Mouse (Mus musculus) splenic B cell, adult 2 months (primary cell): ENCODE data around the gene Rufy1.
"Not testable (repeated sequence)": the region's sequence is repeated elsewhere in the genome, so short reads cannot be mapped to it uniquely, and the experiment has no call there.

Experiments used
- DNase-seq: peaks from one replicate; pipeline ENCODE4 v3.0.0-alpha.2; 2011; ENCODE audit warnings: low read depth, low spot score
- H3K27me3 ChIP-seq: 2 replicates; pipeline ENCODE4 v1.6.1; 2012; ENCODE audit warnings: mild to moderate bottlenecking, low read length, moderate library complexity, mixed read lengths; ENCODE audit not compliant: control insufficient read depth, poor library complexity, insufficient read depth, severe bottlenecking
- H3K36me3 ChIP-seq: 2 replicates; pipeline ENCODE4 v1.6.1; 2012; ENCODE audit warnings: mild to moderate bottlenecking, low read length, moderate library complexity, mixed read lengths; ENCODE audit not compliant: control insufficient read depth, poor library complexity, insufficient read depth, severe bottlenecking

Rufy1 gene

GRCm38 (mm10) chr11:50430277-50431133 lies at the start of gene Rufy1:
Gene Rufy1, minus strand, starts transcription at chr11:50431125.
- H3K36me3 ChIP-seq: no peaks in the 10 kb centered on the region
- no peaks in the 10 kb centered on the region for H3K27me3 ChIP-seq
- peak; percentile 85 for DNase-seq

GRCm38 (mm10) chr11:50478072-50478471 lies 47.1 kb upstream of the Rufy1 start:
- DNase-seq: no peak
- no peaks in the 10 kb centered on the region for H3K36me3 ChIP-seq
- no peaks in the 10 kb centered on the region for H3K27me3 ChIP-seq

- no peaks in the 10 kb centered on the region for H3K27me3 ChIP-seq
- no peak for DNase-seq
- no peaks in the 10 kb centered on the region for H3K36me3 ChIP-seq
Observed at GRCm38 (mm10) chr11:50477486-50478070, 46.7 kb upstream of the Rufy1 start.

- Histone ChIP-seq H3K36me3 (no peaks in the 10 kb centered on the region), H3K27me3 (no peaks in the 10 kb centered on the region)
- no peak for DNase-seq
Observed at GRCm38 (mm10) chr11:50476971-50477370, 46.0 kb upstream of the Rufy1 start.

- H3K36me3 ChIP-seq: no peaks in the 10 kb centered on the region
- peak; percentile 59 for DNase-seq
- no peaks in the 10 kb centered on the region for H3K27me3 ChIP-seq
Observed at GRCm38 (mm10) chr11:50473933-50474332, 43.0 kb upstream of the Rufy1 start.

GRCm38 (mm10) chr11:50472161-50472939 lies 41.4 kb upstream of the Rufy1 start:
- H3K36me3 ChIP-seq: no peaks in the 10 kb centered on the region
- DNase-seq: no peak
- H3K27me3 ChIP-seq: no peaks in the 10 kb centered on the region

GRCm38 (mm10) chr11:50461481-50461880 lies 30.6 kb upstream of the Rufy1 start:
- no peak for DNase-seq
- H3K27me3 ChIP-seq: no peaks in the 10 kb centered on the region

GRCm38 (mm10) chr11:50459250-50459649 lies 28.3 kb upstream of the Rufy1 start:
- no peak for DNase-seq
- no peaks in the 10 kb centered on the region for H3K27me3 ChIP-seq
- no peaks in the 10 kb centered on the region for H3K36me3 ChIP-seq

More at GRCm38 (mm10) chr11:50461481-50461880, 30.6 kb upstream of the Rufy1 start:
- H3K36me3 ChIP-seq: no peaks in the 10 kb centered on the region

GRCm38 (mm10) chr11:50457111-50457911 lies 26.4 kb upstream of the Rufy1 start:
- Histone ChIP-seq H3K27me3 (no peaks in the 10 kb centered on the region), H3K36me3 (no peaks in the 10 kb centered on the region)
- no peak for DNase-seq

- H3K27me3 ChIP-seq: no peaks in the 10 kb centered on the region
- DNase-seq: no peak
- H3K36me3 ChIP-seq: no peaks in the 10 kb centered on the region
Observed at GRCm38 (mm10) chr11:50456455-50456854, 25.5 kb upstream of the Rufy1 start.

GRCm38 (mm10) chr11:50454934-50455333 lies 24.0 kb upstream of the Rufy1 start:
- no peaks in the 10 kb centered on the region for H3K36me3 ChIP-seq
- H3K27me3 ChIP-seq: no peaks in the 10 kb centered on the region
- DNase-seq: no peak

GRCm38 (mm10) chr11:50450236-50450635 lies 19.3 kb upstream of the Rufy1 start:
- no peaks in the 10 kb centered on the region for H3K27me3 ChIP-seq
- H3K36me3 ChIP-seq: no peaks in the 10 kb centered on the region
- DNase-seq: no peak

GRCm38 (mm10) chr11:50448163-50448562 lies 17.2 kb upstream of the Rufy1 start:
- not testable (repeated sequence) for H3K36me3 ChIP-seq, H3K27me3 ChIP-seq
- peak; percentile 35 for DNase-seq

GRCm38 (mm10) chr11:50443259-50444065 lies 12.5 kb upstream of the Rufy1 start:
- H3K36me3 ChIP-seq: no peaks in the 10 kb centered on the region
- no peaks in the 10 kb centered on the region for H3K27me3 ChIP-seq
- DNase-seq: peak; percentile 72
